Mouse (Mus musculus) erythroblast, adult 5-6 weeks (primary cell): ENCODE results near the gene Gm13539. TPM values are rescaled to one million over a fixed set of nuclear protein-coding genes. Genes with fewer than 3 reads are reported as not detected.
"Not testable (repeated sequence)": the region's sequence is repeated elsewhere in the genome, so short reads cannot be mapped to it uniquely, and the experiment has no call there.

Source experiments
- ATAC-seq: replicated peaks from 2 replicates; pipeline ENCODE4 v1.8.0; 2016; ENCODE audit warnings: moderate number of reproducible peaks, mild to moderate bottlenecking, moderate TSS enrichment, inconsistent platforms; ENCODE audit not compliant: poor library complexity, low FRiP score, severe bottlenecking
- total RNA-seq, 2 experiments: library from RNA; stranded (forward) in 1 of 2; stranded (reverse) in 1 of 2; fragments of 150-400 nt in 1 of 2; fragments of 200-764, 138-1000 nt in 1 of 2; gene quantifications; 2 replicates each; pipeline versions ENCODE4 v1.2.3 to v1.2.4; 2015 to 2017; ENCODE audit warnings: low replicate concordance in 2 of 2

The Gm13539 gene
- total RNA-seq (2015; ENCODE audit: low replicate concordance) (not detected in 2 replicates), total RNA-seq (2017; ENCODE audit: low replicate concordance) (not detected in 2 replicates)

GRCm38 (mm10) chr2:25781957-25782356 lies at the start of gene Gm13539:
TSS of gene Gm13539 (plus strand) at chr2:25782257.
- no peak for ATAC-seq

- no peak for ATAC-seq
Measured at GRCm38 (mm10) chr2:25733199-25733930, 48.7 kb upstream of the Gm13539 start.

- not testable (repeated sequence) for ATAC-seq
Measured at GRCm38 (mm10) chr2:25736709-25737108, 45.3 kb upstream of the Gm13539 start, which contains the start of gene Obp2b. TSS of gene Obp2b (plus strand) at chr2:25737009.

DNA sequence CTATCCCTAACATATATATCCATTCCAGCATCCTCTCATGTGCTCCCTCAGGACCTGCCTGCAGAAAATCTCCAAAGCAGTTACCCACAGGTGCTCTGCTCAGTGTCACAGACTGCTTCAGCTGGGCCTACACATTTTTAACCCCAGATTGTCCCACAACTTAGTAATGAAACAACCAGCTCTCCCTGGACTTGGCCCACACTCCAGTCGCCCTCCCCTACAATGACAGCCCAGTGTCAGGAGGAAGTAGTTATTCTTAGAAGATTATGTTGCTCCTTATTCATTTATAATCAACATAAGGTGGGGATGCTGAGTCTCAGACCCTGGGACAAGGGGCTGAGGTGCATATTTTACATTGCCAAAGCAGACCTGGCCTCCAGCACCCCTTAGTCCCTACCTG lies 40.4 kb upstream of the Gm13539 start:
- no peak for ATAC-seq

- ATAC-seq: no peak
Measured at GRCm38 (mm10) chr2:25754201-25754600, 27.9 kb upstream of the Gm13539 start.

DNA sequence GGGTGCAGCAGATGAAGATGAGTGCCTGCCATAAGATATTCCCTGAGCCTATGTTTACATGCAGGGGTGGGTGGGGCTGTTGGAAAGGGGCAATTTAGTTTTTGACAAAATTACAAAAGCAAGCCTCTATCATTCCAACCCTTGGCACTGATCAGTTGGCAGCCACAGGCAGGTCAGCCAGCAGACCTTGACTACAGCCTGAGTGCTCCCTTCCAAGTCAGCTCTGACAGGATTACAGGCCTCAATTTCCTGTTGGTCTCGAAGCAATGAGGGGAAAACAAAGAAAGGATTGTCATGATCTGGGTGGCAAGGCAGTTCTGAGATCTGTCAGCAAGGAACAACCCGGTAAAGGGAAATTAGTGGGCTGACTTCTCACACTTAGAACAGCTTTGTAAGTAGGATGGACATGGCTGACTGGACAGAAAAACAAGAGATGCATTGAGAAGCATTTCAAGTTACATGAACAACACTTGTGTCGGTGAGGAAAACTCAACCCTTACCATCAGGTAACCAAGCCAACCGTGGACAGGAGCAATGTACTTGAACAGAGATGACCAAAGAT lies 23.9 kb upstream of the Gm13539 start:
- ATAC-seq: no peak

DNA sequence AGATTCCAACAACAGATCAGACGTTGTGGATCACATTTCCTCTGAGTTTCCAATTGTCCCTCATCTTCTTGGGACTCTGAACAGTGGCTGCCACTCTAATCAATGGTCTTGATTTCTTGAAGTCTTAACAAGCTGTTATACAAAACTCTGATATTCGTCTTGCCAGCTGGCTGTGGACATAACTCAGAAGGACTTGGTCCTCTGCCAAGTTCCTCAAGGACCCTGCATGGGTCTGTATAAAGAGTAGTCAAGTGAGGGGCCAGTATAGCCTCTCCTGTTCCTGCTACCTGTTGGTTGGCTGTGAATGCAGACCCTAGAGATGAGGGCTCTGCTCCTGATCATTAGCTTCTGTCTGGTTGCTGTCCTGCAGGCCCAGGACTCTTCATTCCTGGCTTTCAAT lies 16.8 kb upstream of the Gm13539 start, which contains the start of gene Lcn3:
Gene Lcn3 (plus strand): TSS at position 301 of the 400 bp plus-strand sequence.
- no peak for ATAC-seq

- ATAC-seq: no peak
Measured at GRCm38 (mm10) chr2:25767764-25768163, 14.3 kb upstream of the Gm13539 start.

DNA sequence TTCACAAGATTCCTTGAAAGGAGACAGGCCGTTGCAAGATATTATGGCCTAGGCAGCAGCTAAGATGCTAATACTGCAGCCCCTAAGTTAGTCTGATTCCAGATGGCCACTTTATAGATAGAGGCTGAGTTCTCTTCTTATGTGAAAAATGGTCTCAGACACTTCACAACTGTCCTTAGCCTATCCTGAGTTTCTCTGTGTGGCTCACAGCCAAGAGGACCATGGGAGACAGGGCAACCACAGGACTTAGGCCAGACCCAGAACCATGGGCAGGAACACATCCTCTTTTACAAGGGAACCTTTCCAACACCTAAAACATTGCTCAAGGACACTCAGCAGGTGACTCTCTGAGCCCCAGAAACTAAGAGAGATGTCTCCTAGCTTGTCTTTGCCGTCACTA lies 8.6 kb upstream of the Gm13539 start:
- no peak for ATAC-seq

GRCm38 (mm10) chr2:25774640-25775039 lies 7.4 kb upstream of the Gm13539 start:
- no peak for ATAC-seq

- no peak for ATAC-seq
Measured at GRCm38 (mm10) chr2:25775991-25776390, 6.1 kb upstream of the Gm13539 start.

- no peak for ATAC-seq
Measured at GRCm38 (mm10) chr2:25776717-25777116, 5.3 kb upstream of the Gm13539 start, which contains the start of gene Lcn11. TSS of gene Lcn11 (plus strand) at chr2:25777017.

- ATAC-seq: no peak
Measured at GRCm38 (mm10) chr2:25779076-25779475, 3.0 kb upstream of the Gm13539 start.

- ATAC-seq: no peak
Measured at GRCm38 (mm10) chr2:25780921-25781320, 1.1 kb upstream of the Gm13539 start.

- no peak for ATAC-seq
Measured at GRCm38 (mm10) chr2:25785573-25786322, 3.7 kb downstream of the Gm13539 start.

DNA sequence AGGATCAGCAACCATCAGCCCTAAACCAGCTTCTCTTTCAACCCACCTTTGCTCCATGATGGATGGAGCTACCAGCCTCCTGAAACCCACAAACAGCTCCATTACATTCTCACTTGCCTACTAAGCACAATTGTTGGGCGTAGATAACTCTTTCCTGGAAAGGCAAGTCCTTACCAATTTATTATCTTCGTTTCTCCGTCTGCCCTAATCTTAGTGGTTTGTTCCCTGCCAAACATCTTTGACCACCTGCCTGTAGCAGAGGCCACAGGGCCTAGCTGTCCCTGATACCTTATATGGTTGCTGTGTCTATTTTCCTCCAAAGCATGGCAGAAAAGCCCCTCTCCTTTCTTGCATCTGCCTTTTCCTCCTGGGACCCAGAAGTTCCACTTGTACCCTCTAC lies 7.0 kb downstream of the Gm13539 start:
- ATAC-seq: no peak

DNA sequence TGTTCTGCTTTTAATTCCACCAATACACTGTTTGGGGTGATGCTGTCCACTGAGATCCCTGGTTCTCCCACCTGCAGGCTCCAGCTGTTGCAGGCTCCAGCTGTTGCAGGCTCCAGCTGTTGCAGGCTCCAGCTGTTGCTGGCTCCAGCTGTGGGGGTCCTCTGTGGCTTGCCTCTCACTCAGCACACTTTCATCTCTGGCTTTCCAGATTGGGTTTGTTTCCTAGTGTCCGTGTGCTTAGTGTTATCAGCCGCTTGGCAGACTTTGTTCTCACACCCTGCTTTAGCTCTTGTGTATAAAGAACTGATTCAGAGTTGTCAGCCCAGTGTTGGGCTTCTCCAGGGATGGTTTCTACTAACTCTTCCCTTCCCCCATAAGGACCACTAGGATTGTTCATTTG lies 15.6 kb downstream of the Gm13539 start:
- no peak for ATAC-seq

GRCm38 (mm10) chr2:25798065-25798464 lies 16.0 kb downstream of the Gm13539 start:
- no peak for ATAC-seq

DNA sequence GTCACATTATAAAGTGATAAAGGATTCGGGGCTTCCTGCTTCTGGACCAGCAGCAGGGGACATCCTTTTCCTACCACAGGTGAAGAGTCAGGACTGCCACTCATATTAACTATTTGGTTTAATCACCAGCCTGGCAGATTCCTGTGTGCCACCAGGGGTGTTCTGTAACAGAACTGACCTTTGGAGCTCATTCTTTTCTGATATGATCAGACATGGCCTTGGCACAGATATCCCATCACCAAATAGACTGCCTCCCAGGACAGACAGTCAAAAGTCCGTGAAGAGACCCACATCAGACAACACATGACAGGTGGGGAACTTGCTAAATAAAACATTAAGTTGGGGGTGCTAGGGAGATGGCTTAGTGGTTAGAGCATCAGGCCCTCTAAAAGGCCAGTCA lies 29.7 kb downstream of the Gm13539 start:
- no peak for ATAC-seq

- ATAC-seq: no peak
Measured at GRCm38 (mm10) chr2:25813364-25813763, 31.3 kb downstream of the Gm13539 start.

GRCm38 (mm10) chr2:25815748-25816147 lies 33.7 kb downstream of the Gm13539 start, which contains the start of gene Glt6d1:
TSS of gene Glt6d1 (minus strand) at chr2:25815848.
- ATAC-seq: not testable (repeated sequence)
